Mouse (Mus musculus): ENCODE measurements around the gene Slc25a38. TPM values are rescaled to one million over a fixed set of nuclear protein-coding genes. Genes with fewer than 3 reads are reported as not detected.
A peak's percentile ranks its signal among the peaks of the same experiment; 100 is the strongest.

Gene Slc25a38
- polyA plus RNA-seq, 1 experiment from 2014 or later: 25.2 TPM

DNA sequence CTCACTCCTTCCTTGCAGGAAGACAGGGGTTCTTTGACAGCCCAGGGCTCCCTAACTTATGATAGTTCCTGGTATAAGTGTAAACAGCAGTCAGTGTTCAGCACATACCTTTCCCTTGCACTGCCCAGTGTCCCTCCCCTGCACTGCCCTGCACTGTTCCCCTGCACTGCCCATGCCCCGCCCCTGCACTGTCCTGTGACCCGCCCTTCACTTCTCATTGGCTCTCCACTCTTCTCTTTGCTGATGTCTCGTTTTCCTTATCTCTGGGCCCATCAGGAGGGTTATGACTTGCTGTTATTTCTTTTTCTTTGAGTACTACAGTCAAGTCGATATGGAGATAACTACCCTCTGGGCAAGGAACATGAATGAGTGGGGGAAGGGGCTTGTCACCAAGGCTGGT is 47.9 kb downstream of the Slc25a38 start:
- no peaks in the 10 kb centered on the region for H3K36me3 ChIP-seq
- 27% methylated on average over 4 of the region's 4 CpGs for WGBS
- H3K4me2 ChIP-seq (replicated peaks): no peak overlapping the region
- H3K27ac ChIP-seq: no peak overlapping the region
- peak; percentile 91 for ATAC-seq
- H3K9me3 ChIP-seq: no peaks in the 10 kb centered on the region
- H3K4me1 ChIP-seq (replicated peaks): no peaks in the 10 kb centered on the region
- no peaks in the 10 kb centered on the region for H3K27me3 ChIP-seq (replicated peaks)
- H3K9ac ChIP-seq: no peak overlapping the region
- H3K4me3 ChIP-seq (replicated peaks): no peak overlapping the region

DNA sequence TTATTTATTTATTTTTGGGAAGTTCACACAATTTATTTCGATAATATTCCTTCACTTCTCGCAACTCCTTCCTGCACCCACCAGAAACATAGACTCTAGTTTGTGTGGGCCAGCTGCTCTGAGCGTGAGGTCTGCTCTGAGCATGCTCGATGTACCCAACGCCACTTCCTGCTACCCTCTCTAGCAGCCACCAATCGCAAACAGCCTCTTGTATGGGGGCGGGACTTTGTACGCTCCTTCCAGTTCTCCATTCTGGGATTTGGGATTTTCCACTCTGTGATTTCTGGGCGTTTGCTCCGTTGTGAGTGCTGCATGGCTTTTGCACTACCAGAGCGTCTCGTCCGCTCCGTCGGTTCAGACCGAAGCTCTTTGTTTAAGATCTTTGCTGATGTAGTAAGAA is 53.7 kb downstream of the Slc25a38 start:
- Histone ChIP-seq H3K27me3 (replicated peaks) (0 out of 2 replicates have a peak, but pooled peaks cover 3% of the 10 kb centered on the region), H3K9me3 (no peaks in the 10 kb centered on the region), H3K4me2 (replicated peaks) (no peak overlapping the region), H3K4me3 (replicated peaks) (no peak overlapping the region), H3K36me3 (no peaks in the 10 kb centered on the region), H3K9ac (no peak overlapping the region), H3K4me1 (replicated peaks) (no peaks in the 10 kb centered on the region), H3K27ac (no peak overlapping the region)
- no peak for ATAC-seq
- WGBS: 87% methylated on average over 16 of the region's 16 CpGs

DNA sequence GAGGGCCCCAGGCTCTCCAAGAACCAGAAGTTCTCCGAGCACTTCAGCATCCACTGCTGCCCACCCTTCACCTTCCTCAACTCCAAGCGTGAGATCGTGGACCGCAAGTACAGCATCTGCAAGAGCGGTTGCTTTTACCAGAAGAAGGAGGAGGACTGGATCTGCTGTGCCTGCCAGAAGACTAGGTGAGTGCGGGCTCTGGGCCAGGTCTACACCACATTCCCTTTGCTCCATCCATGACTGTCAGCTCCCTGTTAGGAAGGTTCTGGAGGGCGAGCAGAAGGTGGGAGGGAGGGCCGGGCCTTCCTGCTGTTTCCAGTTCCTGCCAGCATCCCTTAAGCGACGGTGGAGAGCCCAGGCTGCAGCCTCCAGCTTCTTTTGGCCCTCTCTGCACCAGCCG is 57.7 kb downstream of the Slc25a38 start:
- H3K4me1 ChIP-seq (replicated peaks): no peaks in the 10 kb centered on the region
- H3K36me3 ChIP-seq: no peaks in the 10 kb centered on the region
- H3K4me2 ChIP-seq (replicated peaks): no peak overlapping the region
- no peak for ATAC-seq
- no peak overlapping the region for H3K4me3 ChIP-seq (replicated peaks)
- H3K27me3 ChIP-seq (replicated peaks): 0 out of 2 replicates have a peak, but pooled peaks cover 3% of the 10 kb centered on the region
- H3K9me3 ChIP-seq: no peaks in the 10 kb centered on the region
- no peak overlapping the region for H3K9ac ChIP-seq
- H3K27ac ChIP-seq: no peak overlapping the region
- WGBS: 64% methylated on average over 11 of the region's 11 CpGs

DNA sequence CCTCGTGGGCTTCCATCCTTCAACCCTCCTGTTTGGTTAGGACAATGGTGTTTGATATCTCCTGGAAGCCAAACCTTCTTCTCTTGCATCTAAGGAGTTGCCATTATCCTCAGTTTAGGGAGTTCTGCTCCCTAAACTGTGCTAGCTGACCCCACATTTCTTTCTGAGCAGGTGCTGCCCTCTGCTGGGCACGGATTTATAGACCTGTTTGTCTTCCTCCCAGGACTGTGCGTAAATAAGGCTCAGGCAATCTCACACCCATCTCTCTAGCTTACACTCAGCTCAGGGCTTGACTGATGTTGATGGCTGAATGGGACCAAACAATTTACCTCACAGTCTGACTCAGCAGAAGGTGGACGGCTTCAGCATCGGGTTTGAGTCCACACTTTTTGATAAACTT is 61.1 kb downstream of the Slc25a38 start:
- no peak overlapping the region for H3K4me3 ChIP-seq (replicated peaks)
- H3K4me2 ChIP-seq (replicated peaks): no peak overlapping the region
- H3K9ac ChIP-seq: no peak overlapping the region
- H3K9me3 ChIP-seq: no peaks in the 10 kb centered on the region
- H3K27ac ChIP-seq: no peak overlapping the region
- no peak for ATAC-seq
- no peaks in the 10 kb centered on the region for H3K36me3 ChIP-seq
- WGBS: 33% methylated on average over 5 of the region's 5 CpGs
- no peaks in the 10 kb centered on the region for H3K27me3 ChIP-seq (replicated peaks)
- no peaks in the 10 kb centered on the region for H3K4me1 ChIP-seq (replicated peaks)

Other genes with a start within 250 kb of the Slc25a38 start
- 38.2 and 41.6 TPM in 2 replicates for gene Wdr48, start 215.5 kb upstream of the Slc25a38 start, polyA plus RNA-seq (2015; fragmentation: Nextera tagmentation; extraction: Ambion mirVana)
- gene Gorasp1, start 172.8 kb upstream of the Slc25a38 start, polyA plus RNA-seq (2015; fragmentation: Nextera tagmentation; extraction: Ambion mirVana): 29.3 and 29.6 TPM in 2 replicates
- 0.11 TPM in 2 replicates for gene Ttc21a, start 172.8 kb upstream of the Slc25a38 start, polyA plus RNA-seq (2015; fragmentation: Nextera tagmentation; extraction: Ambion mirVana)
- 5.3 and 5.9 TPM in 2 replicates for gene Csrnp1, start 125.7 kb upstream of the Slc25a38 start, polyA plus RNA-seq (2015; fragmentation: Nextera tagmentation; extraction: Ambion mirVana)
- 0.06 TPM in 1 of 2 replicates, not detected in the other for gene Xirp1, start 86.8 kb upstream of the Slc25a38 start, polyA plus RNA-seq (2015; fragmentation: Nextera tagmentation; extraction: Ambion mirVana)
- gene Cx3cr1, start 40.5 kb upstream of the Slc25a38 start, polyA plus RNA-seq (2015; fragmentation: Nextera tagmentation; extraction: Ambion mirVana): 9.6 and 10.9 TPM in 2 replicates
- gene Ccr8, start 18.3 kb upstream of the Slc25a38 start, polyA plus RNA-seq (2015; fragmentation: Nextera tagmentation; extraction: Ambion mirVana): 0.14 and 0.40 TPM in 2 replicates
- gene Rpsa, start 17.3 kb downstream of the Slc25a38 start, polyA plus RNA-seq (2015; fragmentation: Nextera tagmentation; extraction: Ambion mirVana): 1,311 and 1,452 TPM in 2 replicates
- 0.11 and 0.14 TPM in 2 replicates for gene Mobp, start 39.3 kb downstream of the Slc25a38 start, polyA plus RNA-seq (2015; fragmentation: Nextera tagmentation; extraction: Ambion mirVana)
- 0.89 and 1.3 TPM in 2 replicates for gene Myrip, start 191.1 kb downstream of the Slc25a38 start, polyA plus RNA-seq (2015; fragmentation: Nextera tagmentation; extraction: Ambion mirVana)